Mouse (Mus musculus) left cerebral cortex, adult 8-10 months (tissue): Measurements from ENCODE around the gene Sin3b. TPM values are rescaled to one million over a fixed set of nuclear protein-coding genes. Genes with fewer than 3 reads are reported as not detected.
"Not testable (repeated sequence)": the region's sequence is repeated elsewhere in the genome, so short reads cannot be mapped to it uniquely, and the experiment has no call there.

Experiments
- DNase-seq, 2 experiments: peaks; one replicate each; pipeline ENCODE4 v3.0.0; 2022; ENCODE audit warnings: low spot score in 2 of 2
- total RNA-seq, 4 experiments: library from RNA; stranded (reverse); gene quantifications; 2 replicates each; pipeline ENCODE4 v1.2.4; 2022

Sin3b gene
- total RNA-seq, result 100 to 1,000 TPM; 131 to 145 (median 136) TPM

DNA sequence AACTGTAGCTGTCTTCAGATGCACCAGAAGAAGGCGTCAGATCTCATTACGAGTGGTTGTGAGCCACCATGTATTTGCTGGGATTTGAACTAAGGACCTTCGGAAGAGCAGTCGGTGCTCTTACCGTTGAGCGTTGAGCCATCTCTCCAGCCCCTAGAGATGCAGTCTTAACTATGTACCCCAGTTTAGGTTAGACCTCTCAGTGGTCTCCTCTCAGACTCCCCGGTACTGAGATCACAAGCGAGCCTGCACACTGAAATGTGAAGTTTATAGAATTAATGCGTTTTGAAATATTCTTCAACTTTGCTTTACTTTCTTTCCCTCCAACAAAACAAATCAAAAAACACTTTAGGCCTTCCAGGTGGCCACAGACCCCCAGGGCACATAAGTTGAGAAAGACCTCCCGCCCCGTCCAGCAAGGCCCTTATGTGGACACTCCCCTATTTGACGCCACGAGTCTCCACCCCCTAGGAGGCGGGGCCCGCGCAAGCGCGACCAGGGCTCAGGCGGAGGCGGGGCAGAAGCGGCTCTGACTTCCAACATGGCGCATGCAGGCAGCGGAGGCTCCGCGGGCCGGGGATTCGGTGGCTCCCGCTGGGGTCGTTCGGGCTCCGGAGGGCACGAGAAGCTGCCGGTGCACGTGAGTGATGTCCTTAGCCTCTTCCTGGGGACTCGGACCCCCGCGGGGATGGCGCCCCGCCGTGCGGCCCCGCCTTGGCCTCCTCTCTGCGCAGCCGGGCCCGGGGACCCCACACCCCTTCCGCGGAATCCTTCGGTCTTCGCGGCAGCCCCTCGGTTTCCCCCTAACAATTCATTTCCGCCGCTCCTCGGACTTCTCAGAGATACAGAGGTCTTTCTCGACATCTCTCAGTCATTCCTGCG, at the start of gene Sin3b:
TSS of gene Sin3b (plus strand) at position 517 of the 882 bp plus-strand sequence.
- DNase-seq, result peak; percentile 85 to 86

DNA sequence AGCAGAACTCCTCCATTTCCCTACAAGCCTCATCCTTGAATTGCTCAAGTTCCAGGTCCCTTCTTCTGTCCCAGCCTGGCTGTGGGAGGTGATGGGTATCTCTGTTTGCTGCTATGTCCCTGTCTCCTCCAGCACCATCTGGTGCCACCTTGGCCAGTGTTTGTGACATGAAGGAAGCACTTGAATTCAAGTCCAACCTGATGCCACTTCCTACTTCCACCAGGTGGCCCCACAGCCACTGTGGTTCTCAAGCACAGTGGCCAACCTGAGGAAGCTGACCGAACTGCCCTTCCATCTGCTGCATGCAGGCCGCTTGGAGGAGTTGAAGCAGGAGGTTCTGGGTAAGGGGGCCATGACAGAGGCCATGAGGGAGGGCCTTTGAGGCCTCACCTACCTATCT, 48.9 kb upstream of the Sin3b start:
- DNase-seq, result no peak

DNA sequence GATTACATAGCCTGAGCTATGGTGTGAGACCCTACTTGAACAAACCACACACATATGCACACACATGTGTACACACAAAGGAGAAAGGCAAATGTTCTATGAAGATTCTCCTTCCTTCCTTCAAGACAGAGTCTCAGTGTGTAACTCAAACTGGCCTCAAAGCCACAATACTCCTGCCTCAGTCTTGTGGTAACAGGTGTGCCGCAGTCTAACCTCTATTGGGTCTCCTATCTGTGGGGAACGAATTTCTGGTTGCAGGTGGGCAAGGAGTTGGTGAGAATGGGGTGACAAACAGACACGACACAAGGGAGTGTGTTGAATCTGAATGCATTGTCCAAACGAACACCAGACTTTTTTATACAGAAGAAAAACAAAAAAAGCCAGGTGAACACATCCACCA, 46.6 kb upstream of the Sin3b start:
- DNase-seq, result no peak

DNA sequence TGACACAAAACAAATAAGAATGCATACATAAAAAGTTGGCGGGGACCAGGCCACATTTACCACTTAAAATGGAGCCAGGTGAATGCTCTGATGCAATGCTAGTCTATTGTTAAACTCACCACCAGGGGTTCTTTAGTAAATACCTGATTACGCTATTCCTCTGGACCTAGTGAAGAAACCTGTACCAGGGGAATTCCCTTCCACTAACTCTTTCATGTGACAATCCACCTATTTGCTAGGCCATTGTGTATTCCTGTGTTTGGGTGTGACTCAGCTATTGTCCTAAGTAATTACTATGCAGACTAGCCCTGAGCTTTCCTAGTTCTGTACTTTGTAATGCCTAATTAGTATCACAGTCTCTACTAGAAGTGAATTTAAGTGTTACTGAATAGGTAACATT, 46.2 kb upstream of the Sin3b start:
- DNase-seq, result not testable (repeated sequence)

DNA sequence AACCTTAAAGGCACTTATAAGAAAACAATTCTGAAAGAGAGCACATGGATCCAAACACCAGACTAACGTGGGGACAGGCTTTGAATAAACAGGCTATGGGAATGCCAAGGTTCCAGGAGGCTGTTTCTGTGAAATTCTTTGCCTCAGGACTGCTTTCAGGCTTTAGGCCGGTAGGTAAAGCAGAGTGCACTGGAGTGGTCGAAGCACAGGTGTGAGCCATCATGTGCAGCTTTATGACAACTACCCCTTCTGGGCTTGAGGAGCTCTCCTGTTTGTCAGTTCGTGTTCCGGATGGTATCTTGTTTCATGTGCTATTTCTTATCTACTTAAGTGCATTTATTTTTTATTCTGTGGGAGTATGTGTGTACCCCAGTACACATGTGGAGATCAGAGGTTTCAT, 45.8 kb upstream of the Sin3b start:
- DNase-seq, result no peak

DNA sequence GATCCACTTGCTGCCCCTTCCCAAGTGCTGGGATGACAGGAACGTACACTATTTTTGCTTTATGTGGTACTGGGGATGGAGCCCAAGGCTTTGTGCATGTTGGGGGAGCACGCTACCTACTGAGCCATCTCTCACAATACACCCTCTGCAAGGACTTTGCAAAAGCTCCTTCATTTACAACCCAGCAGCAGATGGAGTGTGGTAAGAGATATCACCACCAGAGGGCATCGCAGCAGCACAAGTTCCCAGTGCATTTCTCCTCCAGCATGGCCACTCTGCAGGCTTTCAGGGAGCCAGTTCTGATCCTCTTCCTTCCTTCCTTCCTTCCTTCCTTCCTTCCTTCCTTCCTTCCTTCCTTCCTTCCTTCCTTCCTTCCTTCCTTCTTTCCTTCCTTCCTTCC, 43.0 kb upstream of the Sin3b start:
- peak; percentile 21 to 51 for DNase-seq

DNA sequence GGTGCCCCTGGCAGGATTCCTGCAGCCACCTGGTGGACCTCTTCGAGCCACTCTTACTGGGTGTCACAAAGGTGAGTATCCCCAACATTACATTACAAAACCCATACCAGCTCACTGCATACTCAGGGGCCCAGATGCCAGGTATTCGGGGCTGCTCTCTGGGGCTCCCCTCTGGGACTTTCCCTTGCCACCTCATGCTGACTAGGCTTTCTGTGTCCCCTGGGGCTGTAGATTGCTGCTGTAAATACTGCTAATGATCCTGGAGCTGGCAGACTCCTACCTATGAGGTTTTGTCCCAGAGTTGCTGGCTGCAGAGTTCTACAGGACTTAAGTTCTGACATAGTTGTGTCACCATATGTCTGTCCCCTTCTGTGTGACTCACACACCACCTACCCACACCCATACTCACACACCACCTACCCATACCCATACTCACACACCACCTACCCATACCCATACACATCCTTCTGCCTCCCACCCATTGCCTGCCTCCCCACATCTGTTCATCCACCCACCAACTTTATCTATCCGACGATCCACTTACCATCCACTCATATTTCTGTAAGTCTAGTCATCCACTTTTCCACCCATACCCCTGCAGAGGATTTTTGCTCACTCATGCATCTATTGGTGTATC, 40.9 kb upstream of the Sin3b start:
- DNase-seq, result peak in 1 of 2 experiments; percentile 61

DNA sequence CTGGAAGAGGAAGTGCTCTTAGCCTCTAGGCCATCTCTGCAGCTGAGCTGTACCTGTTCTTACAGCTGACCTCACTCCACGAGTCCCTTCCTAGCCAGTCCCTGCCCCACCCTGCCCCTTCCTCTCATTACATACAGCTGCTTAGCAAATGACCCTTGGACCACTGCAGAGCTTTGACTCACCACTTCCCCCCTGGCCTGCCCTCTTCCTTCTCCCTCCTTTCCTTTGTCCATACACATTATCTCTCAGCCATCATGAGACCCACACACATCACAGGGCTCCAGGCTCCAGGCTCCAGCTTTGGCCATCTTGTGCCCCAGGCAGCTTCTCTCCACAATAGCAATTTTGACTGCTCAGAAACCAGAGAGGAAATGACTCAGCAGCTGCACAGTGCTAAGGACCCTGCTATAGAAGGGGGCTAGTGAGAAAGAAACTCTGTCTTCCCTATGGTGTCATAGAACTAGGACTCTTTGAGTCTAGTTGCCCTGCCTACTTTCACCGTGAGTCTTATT, 40.0 kb upstream of the Sin3b start:
- no peak for DNase-seq

DNA sequence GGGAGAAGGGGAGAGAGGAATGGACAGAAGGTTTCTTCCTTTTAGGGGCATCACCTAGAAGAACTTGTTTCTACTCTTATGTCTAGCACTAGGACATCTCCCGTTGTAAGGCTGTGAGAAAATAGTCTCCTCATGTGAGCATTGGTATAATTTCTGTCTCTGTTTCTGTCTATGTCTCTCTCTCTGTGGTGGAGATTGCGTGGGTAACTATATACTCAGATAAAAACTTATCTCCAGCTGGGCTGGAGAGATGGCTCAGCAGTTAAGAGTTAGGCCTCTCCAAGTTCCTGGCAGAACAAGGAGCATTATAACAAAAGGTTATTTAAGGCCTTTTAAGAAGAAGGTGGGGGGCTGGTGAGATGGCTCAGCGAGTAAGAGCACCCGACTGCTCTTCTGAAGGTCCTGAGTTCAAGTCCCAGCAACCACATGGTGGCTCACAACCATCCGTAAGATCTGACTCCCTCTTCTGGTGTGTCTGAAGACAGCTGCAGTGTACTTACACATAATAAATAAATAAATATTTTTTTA, 39.4 kb upstream of the Sin3b start:
- not testable (repeated sequence) for DNase-seq

DNA sequence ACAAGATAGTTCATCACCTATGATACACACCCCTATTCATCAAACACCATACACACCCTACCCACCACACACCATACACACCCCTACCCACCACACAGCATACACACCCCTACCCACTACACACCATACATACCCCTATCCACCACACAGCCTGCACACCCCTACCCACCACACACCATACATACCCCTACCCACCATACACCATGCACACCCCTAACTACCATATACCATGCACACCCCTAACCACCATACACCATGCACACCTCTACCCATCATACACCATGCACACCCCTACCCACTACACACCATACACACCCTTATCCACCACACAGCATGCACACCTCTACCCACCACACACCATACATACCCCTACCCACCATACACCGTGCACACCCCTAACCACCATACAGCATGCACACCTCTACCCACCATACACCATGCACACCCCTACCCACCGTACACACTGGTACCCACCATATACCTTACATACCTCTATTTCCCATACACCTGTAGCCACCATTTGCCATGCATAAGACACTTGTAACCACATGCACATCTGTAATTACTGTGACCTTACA, 24.6 kb upstream of the Sin3b start:
- no peak for DNase-seq

DNA sequence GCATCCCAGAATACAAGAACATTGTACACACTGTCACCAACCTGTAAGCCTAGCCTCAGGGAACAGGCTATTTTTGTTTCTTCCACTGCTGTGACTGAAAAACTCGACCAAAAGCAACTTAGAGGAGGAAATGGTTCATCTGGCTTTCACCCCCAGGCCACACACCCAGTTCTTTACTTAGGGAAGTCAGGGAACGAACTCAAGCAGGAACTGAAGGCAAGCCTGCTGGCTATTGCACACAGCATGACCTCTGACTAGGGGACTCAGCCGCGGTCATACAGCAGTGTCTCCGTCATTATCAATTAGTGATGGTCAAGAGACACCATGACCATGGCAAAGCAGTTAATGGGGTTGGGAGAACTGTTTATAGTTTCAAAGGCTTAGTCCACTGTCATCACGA, 10.5 kb upstream of the Sin3b start:
- DNase-seq, result no peak

DNA sequence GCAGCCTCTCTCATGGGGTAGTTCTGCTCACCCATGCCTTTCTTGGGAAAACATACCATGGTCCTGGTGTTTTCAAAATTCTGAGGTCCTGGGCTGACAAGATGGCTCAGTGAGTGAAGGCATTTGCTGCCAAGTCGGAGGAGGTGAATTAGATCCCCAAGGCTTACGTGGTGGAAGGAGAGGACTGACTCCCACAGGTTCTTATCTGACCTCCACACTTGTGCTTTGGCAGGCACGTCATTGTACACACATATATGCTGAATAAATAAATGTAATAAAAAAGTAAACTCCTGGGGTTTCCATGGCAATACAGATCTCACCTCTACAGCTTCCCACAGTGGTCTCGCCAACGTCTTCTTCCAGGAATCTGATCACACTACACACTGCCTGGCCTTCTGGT, 6.5 kb upstream of the Sin3b start:
- DNase-seq, result no peak

DNA sequence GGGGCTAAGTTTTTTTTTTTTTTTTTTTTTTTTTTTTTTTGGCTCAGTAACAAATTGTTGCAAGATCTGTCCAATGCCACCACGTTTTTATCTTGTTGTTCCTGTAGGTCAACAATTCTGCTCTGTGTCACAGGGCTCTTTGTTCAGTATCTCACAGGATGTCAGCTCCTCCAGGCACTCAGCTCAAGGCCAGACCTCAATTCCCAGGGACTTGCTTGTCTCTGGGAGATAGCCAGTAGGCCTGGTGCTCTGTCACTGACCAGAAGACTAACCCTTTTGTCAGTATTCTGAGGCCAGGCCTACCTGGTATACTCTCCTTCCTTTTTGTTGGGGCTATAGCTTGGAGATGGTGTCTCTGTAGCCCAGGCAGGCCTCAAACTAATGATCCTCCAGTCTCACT, 2.5 kb upstream of the Sin3b start:
- no peak for DNase-seq

DNA sequence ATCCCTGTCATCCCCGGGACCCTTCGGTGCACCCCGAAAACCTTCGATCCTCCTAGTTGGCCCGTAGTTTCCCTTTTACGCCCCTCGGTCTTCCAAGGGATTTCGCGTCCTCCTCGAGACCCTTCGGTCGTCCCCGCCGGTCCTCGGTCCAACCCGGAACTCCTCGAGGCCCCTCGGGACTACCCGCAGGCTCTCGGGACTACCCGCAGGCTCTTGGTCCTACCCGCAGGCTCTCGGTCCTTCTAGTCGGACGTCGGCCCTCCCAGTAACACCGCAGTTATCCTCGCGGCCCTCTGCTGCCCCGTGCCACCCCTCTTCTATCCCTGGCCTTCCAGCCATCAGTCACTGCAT, 541 bp downstream of the Sin3b start:
- DNase-seq, result peak in 1 of 2 experiments; percentile 8

DNA sequence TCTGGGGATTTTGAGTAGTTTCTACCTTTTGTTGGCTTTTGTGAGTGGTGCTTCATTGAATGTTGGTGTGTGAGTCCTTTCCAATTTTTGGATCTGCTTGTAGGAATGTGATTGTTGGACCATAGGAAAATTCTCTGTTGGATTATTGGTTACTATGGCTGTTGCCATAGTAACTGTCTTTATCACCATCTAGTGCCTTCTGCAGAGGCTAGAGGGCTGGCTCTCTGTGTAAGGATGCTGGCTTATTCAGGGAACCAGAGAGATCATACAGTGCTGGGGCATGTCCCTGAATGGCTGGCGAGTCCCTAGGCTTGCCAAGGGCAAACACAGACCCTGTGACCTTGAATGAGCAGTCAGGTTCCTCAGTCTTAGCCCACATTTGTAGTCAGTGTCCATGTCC, 5.6 kb downstream of the Sin3b start:
- no peak for DNase-seq

DNA sequence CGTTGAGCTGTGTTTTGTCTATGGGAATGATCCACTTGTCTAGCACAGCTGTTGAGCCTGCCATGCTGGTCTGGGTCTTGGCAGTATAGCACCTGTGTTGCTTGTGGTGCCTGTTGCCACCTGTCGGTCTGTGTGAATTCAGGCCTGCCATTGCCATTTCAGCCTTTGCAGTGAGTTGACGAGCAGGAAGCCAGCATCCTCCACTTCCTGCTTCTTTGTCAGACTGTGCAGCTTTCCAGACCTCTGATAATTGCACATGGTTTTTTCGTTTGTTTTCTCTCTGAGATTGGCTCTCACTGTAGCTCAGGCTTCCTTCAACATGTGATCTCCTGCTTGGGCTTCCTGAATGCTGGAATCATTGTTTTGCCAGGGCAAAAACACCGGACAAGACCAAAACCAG, 11.9 kb downstream of the Sin3b start:
- no peak for DNase-seq

DNA sequence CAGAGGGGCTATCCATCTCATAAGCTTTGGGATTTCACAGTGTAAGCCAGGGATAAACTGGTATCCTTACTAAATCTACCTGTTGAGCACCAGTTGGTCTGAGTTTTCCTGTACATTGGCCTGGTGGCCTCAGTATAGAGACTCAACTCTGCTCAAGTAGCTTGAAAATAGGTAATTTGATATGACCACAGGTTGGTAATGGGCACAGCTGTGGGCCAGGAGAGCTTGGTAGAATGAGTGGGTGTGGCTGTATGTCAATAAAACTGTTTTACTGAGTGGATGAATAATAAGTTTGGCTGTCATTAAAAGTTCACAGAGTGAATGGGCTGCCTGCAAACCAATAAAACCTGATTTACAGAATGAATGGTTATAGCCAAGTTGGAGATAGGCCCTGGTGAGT, 13.8 kb downstream of the Sin3b start:
- DNase-seq, result no peak

DNA sequence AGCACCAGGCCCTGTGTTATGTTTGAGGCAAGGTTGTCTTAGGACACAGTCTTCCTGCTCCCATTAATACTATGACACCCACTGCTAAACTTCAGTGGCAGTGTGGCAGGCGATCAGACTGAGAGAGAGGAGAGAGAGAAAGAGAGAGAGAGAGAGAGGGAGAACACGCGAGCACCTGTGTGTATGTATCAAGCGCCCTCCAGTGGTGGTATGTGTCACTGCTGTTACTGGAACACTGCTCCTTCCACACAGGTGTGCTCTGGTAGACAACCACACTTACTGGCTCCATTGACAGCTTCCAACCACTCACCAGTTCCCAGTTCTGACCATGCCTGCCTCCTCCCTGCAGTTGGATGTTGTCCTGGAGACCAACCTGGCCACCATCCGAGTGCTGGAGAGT, 23.0 kb downstream of the Sin3b start:
- DNase-seq, result peak; percentile 34 to 35

DNA sequence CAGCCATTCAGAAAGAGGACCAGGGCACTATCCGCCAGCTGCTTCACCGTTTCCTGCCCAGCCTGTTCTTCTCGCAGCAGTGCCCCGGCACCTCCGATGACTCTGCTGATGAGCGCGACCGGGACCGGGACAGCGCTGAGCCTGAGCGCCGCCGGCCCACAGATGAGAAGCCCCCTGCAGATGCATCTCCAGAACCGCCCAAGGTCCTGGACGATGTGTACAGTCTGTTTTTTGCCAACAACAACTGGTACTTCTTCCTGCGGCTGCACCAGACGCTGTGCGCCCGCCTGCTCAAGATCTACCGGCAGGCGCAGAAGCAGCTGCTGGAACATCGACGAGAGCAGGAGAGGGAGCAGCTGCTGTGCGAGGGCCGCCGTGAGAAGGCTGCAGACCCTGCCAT, 26.8 kb downstream of the Sin3b start:
- DNase-seq, result no peak

DNA sequence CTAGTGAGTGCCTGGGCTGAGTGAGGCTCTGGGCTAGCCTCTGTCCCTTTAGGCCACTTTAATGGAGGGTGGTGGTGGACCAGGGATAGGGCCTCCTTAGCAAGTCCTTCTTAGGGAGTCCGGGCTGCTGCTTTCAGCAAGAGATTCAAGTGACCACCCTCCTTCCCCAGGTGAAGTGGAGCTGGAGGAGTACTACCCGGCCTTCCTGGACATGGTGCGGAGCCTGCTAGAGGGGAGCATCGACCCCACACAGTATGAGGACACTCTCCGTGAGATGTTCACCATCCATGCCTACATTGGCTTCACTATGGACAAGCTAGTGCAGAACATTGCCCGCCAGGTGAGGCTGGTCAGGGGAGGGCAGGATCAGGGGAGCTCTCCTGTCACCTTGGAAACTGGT, 27.2 kb downstream of the Sin3b start:
- no peak for DNase-seq

DNA sequence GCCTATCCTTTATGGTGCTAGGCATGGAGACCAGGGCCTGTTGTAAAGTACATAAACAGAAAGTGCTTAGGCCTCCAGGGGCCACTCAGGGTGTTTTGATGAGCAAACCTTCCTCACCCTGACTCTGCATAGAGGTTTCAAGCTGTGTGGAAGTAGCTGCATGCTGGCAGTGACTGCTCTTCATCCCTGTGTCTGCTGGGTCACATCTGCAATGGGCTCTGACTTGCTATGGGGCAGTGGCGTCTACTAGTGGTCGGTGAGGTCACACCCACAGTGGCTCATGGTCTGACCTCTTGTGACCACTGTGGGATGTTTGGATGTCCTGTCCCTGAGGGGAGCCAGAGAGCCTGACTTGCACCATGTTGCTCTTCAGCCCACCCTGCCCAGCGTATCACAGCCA, 28.0 kb downstream of the Sin3b start:
- DNase-seq, result peak in 1 of 2 experiments; percentile 3

DNA sequence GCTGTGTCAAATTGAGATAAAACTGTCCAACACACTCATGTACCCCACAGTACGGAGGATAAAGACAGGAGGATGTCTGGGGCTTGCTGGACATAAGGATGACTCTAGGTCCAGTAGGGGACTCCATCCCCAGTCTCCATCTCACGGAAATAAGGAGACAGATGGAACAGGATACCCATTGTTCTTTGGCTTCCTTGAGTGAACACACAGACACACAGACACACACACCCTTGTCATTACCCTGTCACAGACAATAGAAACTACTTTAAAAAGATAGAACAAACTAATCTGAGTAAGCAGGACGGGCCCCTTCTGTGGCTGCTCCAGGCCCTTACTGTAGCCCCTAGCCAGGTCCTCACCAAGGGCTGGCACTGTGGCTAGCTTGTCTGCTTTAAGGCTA, 29.2 kb downstream of the Sin3b start:
- no peak for DNase-seq
